Comparison of ENCODE assay signal across 11 mouse cellular contexts in genomic region chr11:95383331-95383986, GRCm38 (mm10). TPM values are rescaled to one million over a fixed set of nuclear protein-coding genes. Genes with fewer than 3 reads are reported as not detected.
DNase-seq lines count a peak whose midpoint lies in the region; ATAC-seq and TF ChIP-seq lines count a peak whose summit lies in the region.
"Had no signal": no experiment of that assay in that cellular context is flagged by ENCODE, and none has a peak within 500 bp of the region (broad histone marks: within the 10 kb centered on the region; RNA-seq: fewer than 3 reads in every experiment).

No protein-coding gene starts in this region.

- intact Hi-C loops in heart, postnatal 14 days (cut with DNase I), result loop anchor here (2.0 to 5.0 kb wide), 3 partner anchors 46 to 125 kb away; partner anchors contain the start of genes Fam117a and Kat7

- no peaks in the 10 kb centered on the region for H3K4me1 ChIP-seq in spleen, adult 2 months (ENCODE audit: control insufficient read depth, insufficient read depth, insufficient read length)
- H3K4me1 ChIP-seq in thymus, adult 2 months (replicated peaks; ENCODE audit: control insufficient read depth, insufficient read depth, low read length), result peaks cover 2% of the 10 kb centered on the region; the same call in 1 of the 2 replicates

- no peak overlapping the region for H3K4me3 ChIP-seq in spleen, adult 2 months (ENCODE audit: extremely low read depth, insufficient read depth, insufficient read length)
- H3K4me3 ChIP-seq in thymus, adult 2 months (ENCODE audit: control insufficient read depth, insufficient read depth, low read length), result no peak overlapping the region

- peak; percentile 80 for DNase-seq in gastrocnemius, adult 18-20 months (ENCODE audit: low spot score)
- DNase-seq in gastrocnemius, postnatal 10 days, result no peak
- DNase-seq in spleen, adult 2 months (ENCODE audit: low read depth in 1 of 2, low spot score in 2 of 2), result no peak
- no peak for DNase-seq in spleen, postnatal 4 days (ENCODE audit: low spot score in 2 of 2)
- DNase-seq in heart, postnatal 14 days, result peak; percentile 46 to 56
- no peak for DNase-seq in adrenal gland, postnatal 25 days
- DNase-seq in thymus, adult 2 months, result no peak
- DNase-seq: left cerebral cortex, postnatal 4 days had no signal

- no peaks in the 10 kb centered on the region for H3K27me3 ChIP-seq in spleen, adult 2 months (ENCODE audit: control insufficient read depth, insufficient read depth, low read length)
- H3K27me3 ChIP-seq in thymus, adult 2 months (ENCODE audit: control insufficient read depth, insufficient read depth, low read length), result no peaks in the 10 kb centered on the region
- H3K27me3 ChIP-seq: hindbrain, embryonic 13.5 days; stomach, embryonic 15.5 days had no signal

- H3K36me3 ChIP-seq in spleen, adult 2 months (ENCODE audit: control insufficient read depth, insufficient read depth, low read length), result peaks cover 44% of the 10 kb centered on the region
- peaks cover 40% of the 10 kb centered on the region for H3K36me3 ChIP-seq in thymus, adult 2 months (ENCODE audit: control insufficient read depth, insufficient read depth, low read length)

- no peak for TF ChIP-seq POLR2A in spleen, adult 2 months (IDR thresholded peaks at IDR 0.05; ENCODE audit: low read depth, low read length)
- TF ChIP-seq POLR2A in thymus, adult 2 months (IDR thresholded peaks at IDR 0.05; ENCODE audit: control insufficient read depth, extremely low read depth, insufficient read depth, low read length, poor library complexity), result no peak

- H3K27ac ChIP-seq in spleen, adult 2 months (ENCODE audit: insufficient read depth, low read length), result peak overlapping the region; percentile 2; the same call in 1 of the 2 replicates
- H3K27ac ChIP-seq in thymus, adult 2 months (ENCODE audit: control insufficient read depth, insufficient read depth, low read length), result no peak overlapping the region

- no peak for TF ChIP-seq CTCF in spleen, adult 2 months (IDR thresholded peaks at IDR 0.05; ENCODE audit: extremely low read depth, insufficient read depth, insufficient read length, insufficient replicate concordance)
- no peak for TF ChIP-seq CTCF in thymus, adult 2 months (IDR thresholded peaks at IDR 0.05; ENCODE audit: borderline replicate concordance, control insufficient read depth, extremely low read depth, insufficient read depth, low read length, poor library complexity)

- WGBS in spleen, adult 2 months, result 86% methylated on average over 5 of the region's 5 CpGs
- WGBS in thymus, adult 2 months, result 91% methylated on average over 5 of the region's 5 CpGs

- no peak for ATAC-seq in monocyte, adult 5-6 weeks (replicated peaks; ENCODE audit: insufficient number of reproducible peaks, low FRiP score, low TSS enrichment, poor library complexity, severe bottlenecking)

RNA-seq across cellular contexts. Expression of gene Slc35b1, which starts 1.0 kb away (rescaled TPM):
- total RNA-seq in gastrocnemius, adult 18-20 months (2021), result 10 to 100 TPM; 43.9 to 44.1 TPM
- total RNA-seq in gastrocnemius, postnatal 10 days (2021), result 10 to 100 TPM; 42.7 to 43.8 TPM
- polyA plus RNA-seq in spleen, adult 2 months (2012; rRNA removed), result 40.9 and 44.9 TPM in 2 replicates
- total RNA-seq in heart, postnatal 14 days (2021), result 10 to 100 TPM; 35.2 to 42.4 TPM
- 42.2 to 79.4 TPM (median 58.1 TPM) in 3 replicates for total RNA-seq in monocyte, adult 5-6 weeks (2017)
- total RNA-seq in adrenal gland, postnatal 25 days (2021), result 51.8 and 53.9 TPM in 2 replicates
- 89.3 and 107 TPM in 2 replicates for polyA plus RNA-seq in thymus, adult 2 months (2012; rRNA removed)

RNA-seq across cellular contexts. Expression of gene Spop, which starts 30.4 kb away (rescaled TPM):
- 100 to 1,000 TPM; 162 to 171 TPM for total RNA-seq in gastrocnemius, adult 18-20 months (2021)
- 100 to 1,000 TPM; 192 to 216 TPM for total RNA-seq in gastrocnemius, postnatal 10 days (2021)
- 31.0 and 31.4 TPM in 2 replicates for polyA plus RNA-seq in spleen, adult 2 months (2012; rRNA removed)
- total RNA-seq in heart, postnatal 14 days (2021), result 100 to 1,000 TPM; 169 to 171 TPM
- total RNA-seq in monocyte, adult 5-6 weeks (2017), result 68.6 to 98.9 TPM (median 97.4 TPM) in 3 replicates
- total RNA-seq in adrenal gland, postnatal 25 days (2021), result 131 and 144 TPM in 2 replicates
- 47.9 and 52.0 TPM in 2 replicates for polyA plus RNA-seq in thymus, adult 2 months (2012; rRNA removed)

RNA-seq across cellular contexts. Expression of gene Fam117a, which starts 46.6 kb away (rescaled TPM):
- total RNA-seq in gastrocnemius, adult 18-20 months (2021), result 1 to 10 TPM; 1.6 to 2.6 TPM
- total RNA-seq in gastrocnemius, postnatal 10 days (2021), result 10 to 100 TPM in 1 of 2 experiments, 1 to 10 TPM in 1; 9.0 to 14.5 TPM
- 123 and 142 TPM in 2 replicates for polyA plus RNA-seq in spleen, adult 2 months (2012; rRNA removed)
- 10 to 100 TPM; 11.3 to 14.0 TPM for total RNA-seq in heart, postnatal 14 days (2021)
- 18.7 to 46.1 TPM (median 31.6 TPM) in 3 replicates for total RNA-seq in monocyte, adult 5-6 weeks (2017)
- 13.7 and 13.8 TPM in 2 replicates for total RNA-seq in adrenal gland, postnatal 25 days (2021)
- 204 and 224 TPM in 2 replicates for polyA plus RNA-seq in thymus, adult 2 months (2012; rRNA removed)

Comparison
In these comparisons a context has a peak if more than half of its experiments do, and no peak if none do; other contexts are left out.
1. DNase-seq: peak in gastrocnemius, adult 18-20 months (single experiment) and heart, postnatal 14 days (2 of 2); none in gastrocnemius, postnatal 10 days (single experiment), spleen, adult 2 months (0 of 2), spleen, postnatal 4 days (0 of 2), adrenal gland, postnatal 25 days (single experiment) and thymus, adult 2 months (single experiment).